Mouse (Mus musculus) cortical plate, adult 2 months (tissue): Measurements from ENCODE around the gene Serpina3m.

Experiments
- CTCF ChIP-seq: fragments of 200-500 bp; IDR thresholded peaks from 2 replicates; pipeline ENCODE4 v1.5.1; 2011; ENCODE audit warnings: mild to moderate bottlenecking, control low read depth, low read length; ENCODE audit not compliant: insufficient read depth; ENCODE audit errors: extremely low read depth
- POLR2A ChIP-seq: fragments of 200-500 bp; IDR thresholded peaks from 2 replicates; pipeline ENCODE4 v1.6.1; 2011; ENCODE audit warnings: mild to moderate bottlenecking, low read length, control low read depth; ENCODE audit not compliant: insufficient read depth; ENCODE audit errors: extremely low read depth

- TF ChIP-seq CTCF = no peak
- no peak for TF ChIP-seq POLR2A
Measured at GRCm38 (mm10) chr12:104422615-104423392, 84.5 kb downstream of the Serpina3m start.
